Mouse (Mus musculus) E14TG2a.4 (cell line): ENCODE measurements around the gene Asic4.
A peak's percentile ranks its signal among the peaks of the same experiment; 100 is the strongest.

Experiments
- H3K27me3 ChIP-seq: 2 replicates; pipeline ENCODE4 v1.6.1; 2014; ENCODE audit warnings: low read length, control low read depth; ENCODE audit not compliant: insufficient read depth
- H3K36me3 ChIP-seq: 2 replicates; pipeline ENCODE4 v1.6.1; 2014; ENCODE audit warnings: low read length, control low read depth; ENCODE audit not compliant: insufficient read depth
- H3K4me1 ChIP-seq: replicated peaks from 2 replicates; pipeline ENCODE4 v1.6.1; 2014; ENCODE audit warnings: low read depth, low read length, control low read depth
- H3K4me3 ChIP-seq: replicated peaks from 2 replicates; pipeline ENCODE4 v1.5.1; 2014; ENCODE audit warnings: mild to moderate bottlenecking, low read length
- H3K9me3 ChIP-seq: 2 replicates; pipeline ENCODE4 v1.6.1; 2014; ENCODE audit warnings: low read length, control low read depth
- CTCF ChIP-seq: conservative IDR thresholded peaks from 2 replicates; pipeline ENCODE4 v1.5.1; 2014; ENCODE audit warnings: low read length
- NANOG ChIP-seq: IDR thresholded peaks from 2 replicates; pipeline ENCODE4 v1.6.1; 2014; ENCODE audit warnings: borderline replicate concordance, low read length, mixed read lengths
- POU5F1 ChIP-seq: IDR thresholded peaks from 2 replicates; pipeline ENCODE4 v1.6.1; 2014; ENCODE audit warnings: low read length, borderline replicate concordance

Gene Asic4

GRCm38 (mm10) chr1:75447265-75448051 is 2.8 kb upstream of the Asic4 start:
- Histone ChIP-seq H3K27me3 (peaks cover 74% of the 10 kb centered on the region), H3K4me1 (peaks cover 89% of the 10 kb centered on the region), H3K36me3 (peaks cover 4% of the 10 kb centered on the region; the same call in 1 of the 2 replicates), H3K9me3 (peaks cover 7% of the 10 kb centered on the region; the same call in 1 of the 2 replicates), H3K4me3 (peak overlapping the region; percentile 45)
- TF ChIP-seq NANOG (no peak), POU5F1 (no peak), CTCF (no peak)

DNA sequence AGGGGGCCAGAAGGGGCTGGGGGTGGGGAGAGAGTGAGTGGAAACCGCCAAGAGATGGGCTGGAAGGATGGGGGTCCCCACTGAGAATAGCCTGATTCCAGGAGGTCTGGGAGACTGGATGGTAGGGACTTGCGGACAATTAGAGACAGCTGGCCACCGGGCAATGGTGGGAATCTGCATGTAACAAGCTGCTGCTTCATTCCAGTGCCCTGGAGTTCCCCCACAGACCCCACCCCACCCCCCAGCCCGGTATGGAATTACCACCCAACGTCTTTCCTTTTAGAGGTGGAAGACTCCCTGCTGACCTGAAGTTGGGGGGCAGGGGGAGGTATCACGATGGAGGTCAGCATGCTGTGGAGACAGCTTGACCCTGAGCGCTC is 2.2 kb upstream of the Asic4 start:
- Histone ChIP-seq H3K36me3 (no peaks in the 10 kb centered on the region), H3K4me3 (no peak overlapping the region), H3K9me3 (peaks cover 7% of the 10 kb centered on the region; the same call in 1 of the 2 replicates), H3K27me3 (peaks cover 80% of the 10 kb centered on the region), H3K4me1 (peaks cover 89% of the 10 kb centered on the region)
- TF ChIP-seq CTCF (no peak), NANOG (no peak), POU5F1 (no peak)

DNA sequence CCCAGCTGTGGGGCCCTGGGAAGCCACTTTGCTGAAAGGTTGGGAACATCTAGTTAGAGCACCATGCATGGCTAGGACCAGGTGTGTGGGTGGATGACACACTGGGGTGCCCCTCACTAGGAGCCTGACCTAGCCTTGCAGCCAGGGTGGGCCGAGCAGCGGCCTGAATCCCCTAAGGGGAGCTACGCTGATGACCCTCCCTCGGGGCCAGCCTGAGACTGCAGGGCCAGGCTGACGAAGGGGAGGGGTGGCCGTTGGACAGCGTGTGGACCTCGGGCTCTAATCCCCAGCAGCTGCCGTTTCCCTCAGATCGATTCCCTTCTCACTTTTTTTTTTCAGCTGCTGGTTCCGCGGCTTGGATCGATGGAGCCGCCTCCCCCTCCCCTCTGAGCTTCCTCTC is 1.3 kb upstream of the Asic4 start:
- TF ChIP-seq CTCF (no peak), NANOG (no peak), POU5F1 (no peak)

GRCm38 (mm10) chr1:75449377-75450135 is 680 bp upstream of the Asic4 start:
- H3K36me3 ChIP-seq = no peaks in the 10 kb centered on the region

More for the DNA sequence above, 1.3 kb upstream of the Asic4 start:
- Histone ChIP-seq H3K9me3 (peaks cover 7% of the 10 kb centered on the region; the same call in 1 of the 2 replicates), H3K4me1 (peaks cover 80% of the 10 kb centered on the region), H3K27me3 (peaks cover 89% of the 10 kb centered on the region), H3K4me3 (no peak overlapping the region), H3K36me3 (no peaks in the 10 kb centered on the region)

DNA sequence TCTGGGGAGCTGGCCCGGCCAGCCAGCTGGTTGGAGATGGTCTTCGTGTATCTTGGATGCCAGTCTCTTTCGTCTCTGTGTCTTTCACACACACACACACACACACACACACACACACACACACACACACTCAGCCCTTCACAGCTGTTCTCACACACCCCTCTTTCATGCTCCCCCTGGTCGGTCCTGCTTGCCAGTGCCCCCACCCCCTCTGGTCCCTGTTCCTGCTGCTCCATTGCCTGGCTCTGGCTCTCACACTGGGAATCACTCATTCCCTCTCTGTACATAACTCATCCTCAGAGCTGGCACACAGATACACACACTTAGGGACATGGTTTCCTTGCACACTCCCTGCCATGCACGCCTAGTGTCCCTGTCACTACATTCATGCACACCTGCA is 1.7 kb downstream of the Asic4 start:
- no peaks in the 10 kb centered on the region for H3K36me3 ChIP-seq
- peaks cover 53% of the 10 kb centered on the region for H3K4me1 ChIP-seq
- no peak for TF ChIP-seq POU5F1
- no peak for TF ChIP-seq NANOG
- TF ChIP-seq CTCF = no peak
- no peak overlapping the region for H3K4me3 ChIP-seq
- peaks cover 97% of the 10 kb centered on the region for H3K27me3 ChIP-seq
- peaks cover 7% of the 10 kb centered on the region; the same call in 1 of the 2 replicates for H3K9me3 ChIP-seq

More at GRCm38 (mm10) chr1:75449377-75450135, 680 bp upstream of the Asic4 start:
- Histone ChIP-seq H3K9me3 (peaks cover 7% of the 10 kb centered on the region; the same call in 1 of the 2 replicates), H3K4me1 (peaks cover 74% of the 10 kb centered on the region), H3K4me3 (peak overlapping the region; percentile 61), H3K27me3 (peaks cover 92% of the 10 kb centered on the region)
- TF ChIP-seq POU5F1 = no peak
- no peak for TF ChIP-seq NANOG
- no peak for TF ChIP-seq CTCF

- H3K36me3 ChIP-seq = no peaks in the 10 kb centered on the region
Observed at GRCm38 (mm10) chr1:75455433-75455832, 5.2 kb downstream of the Asic4 start.

GRCm38 (mm10) chr1:75455948-75456347 is 5.7 kb downstream of the Asic4 start:
- Histone ChIP-seq H3K4me1 (peaks cover 35% of the 10 kb centered on the region), H3K4me3 (no peak overlapping the region), H3K27me3 (peaks cover 89% of the 10 kb centered on the region), H3K9me3 (no peaks in the 10 kb centered on the region; the same call in 1 of the 2 replicates), H3K36me3 (no peaks in the 10 kb centered on the region)
- TF ChIP-seq POU5F1 (no peak), CTCF (no peak), NANOG (no peak)

More at GRCm38 (mm10) chr1:75455433-75455832, 5.2 kb downstream of the Asic4 start:
- H3K27me3 ChIP-seq = peaks cover 93% of the 10 kb centered on the region
- peaks cover 40% of the 10 kb centered on the region for H3K4me1 ChIP-seq
- TF ChIP-seq POU5F1 (no peak), NANOG (no peak), CTCF (no peak)
- no peak overlapping the region for H3K4me3 ChIP-seq
- H3K9me3 ChIP-seq = no peaks in the 10 kb centered on the region; the same call in 1 of the 2 replicates
